Mouse (Mus musculus) retina, postnatal 1 day (tissue): ENCODE measurements around the gene Mtmr1.

Experiments
- DNase-seq: peaks from one replicate; pipeline ENCODE4 v3.0.0-alpha.2; 2012

Gene Mtmr1

GRCm38 (mm10) chrX:71456078-71456737, 91.6 kb downstream of the Mtmr1 start:
- no peak for DNase-seq

GRCm38 (mm10) chrX:71464138-71464826, 99.7 kb downstream of the Mtmr1 start:
- DNase-seq = no peak

- no peak for DNase-seq
Observed at GRCm38 (mm10) chrX:71465417-71465816, 100.9 kb downstream of the Mtmr1 start.

- no peak for DNase-seq
Observed at GRCm38 (mm10) chrX:71467491-71467890, 102.9 kb downstream of the Mtmr1 start.
